Mouse (Mus musculus) MEL (cell line): ENCODE data around the gene Npffr2.

Experiments used
- CTCF ChIP-seq, 3 experiments: IDR thresholded peaks in 2 of 3; conservative IDR thresholded peaks in 1 of 3; 2 replicates each; pipeline ENCODE4 v1.5.1; 2011 to 2012; ENCODE audit warnings: low read length in 3 of 3, low read depth in 2 of 3, mild to moderate bottlenecking in 2 of 3, improper control_type of control experiment in 1 of 3, inconsistent platforms in 1 of 3, mixed read lengths in 1 of 3, moderate library complexity in 1 of 3; ENCODE audit not compliant: control insufficient read depth in 1 of 3, insufficient read depth in 1 of 3, poor library complexity in 1 of 3, severe bottlenecking in 1 of 3
- ELF1 ChIP-seq: IDR thresholded peaks from 2 replicates; pipeline ENCODE4 v1.6.1; 2014; ENCODE audit warnings: low read depth, mild to moderate bottlenecking, inconsistent platforms, low read length, improper control_type of control experiment, moderate library complexity
- EP300 ChIP-seq, 2 experiments: IDR thresholded peaks; 2 replicates each; pipeline ENCODE4 v1.6.1; 2011; ENCODE audit warnings: improper control_type of control experiment in 2 of 2, low read length in 2 of 2, low read depth in 1 of 2, mild to moderate bottlenecking in 1 of 2
- HCFC1 ChIP-seq: IDR thresholded peaks from 2 replicates; pipeline ENCODE4 v1.6.1; 2012; ENCODE audit warnings: low read depth, mild to moderate bottlenecking, inconsistent platforms, low read length, improper control_type of control experiment, moderate library complexity
- JUND ChIP-seq: IDR thresholded peaks from 2 replicates; pipeline ENCODE4 v1.6.1; 2011; ENCODE audit warnings: low read depth, mild to moderate bottlenecking, improper control_type of control experiment, low read length
- KAT2A ChIP-seq: conservative IDR thresholded peaks from 2 replicates; pipeline ENCODE4 v1.6.1; 2012; ENCODE audit warnings: low read depth, low read length, improper control_type of control experiment, inconsistent platforms
- MAFK ChIP-seq: IDR thresholded peaks from 2 replicates; pipeline ENCODE4 v1.6.1; 2011; ENCODE audit warnings: low read depth, mild to moderate bottlenecking, low read length, improper control_type of control experiment, borderline replicate concordance
- NRF1 ChIP-seq: IDR thresholded peaks from 2 replicates; pipeline ENCODE4 v1.6.1; 2014; ENCODE audit warnings: low read depth, mild to moderate bottlenecking, inconsistent platforms, low read length, improper control_type of control experiment, moderate library complexity; ENCODE audit not compliant: poor library complexity, insufficient read depth, severe bottlenecking
- POLR2A ChIP-seq, 2 experiments: IDR thresholded peaks; 2 replicates each; pipeline ENCODE4 v1.6.1; 2011 to 2012; ENCODE audit warnings: low read length in 2 of 2, mild to moderate bottlenecking in 2 of 2, control low read depth in 1 of 2, improper control_type of control experiment in 1 of 2, low read depth in 1 of 2, moderate library complexity in 1 of 2; ENCODE audit not compliant: control insufficient read depth in 1 of 2, insufficient read depth in 1 of 2, poor library complexity in 1 of 2
- POLR2AphosphoS5 ChIP-seq: IDR thresholded peaks from 2 replicates; pipeline ENCODE4 v1.6.1; 2012; ENCODE audit warnings: low read depth, borderline replicate concordance, mild to moderate bottlenecking, inconsistent platforms, low read length, moderate library complexity, mixed read lengths
- SIN3A ChIP-seq: IDR thresholded peaks from 2 replicates; pipeline ENCODE4 v1.6.1; 2012; ENCODE audit warnings: low read length, improper control_type of control experiment, inconsistent platforms
- SMC3 ChIP-seq: IDR thresholded peaks from 2 replicates; pipeline ENCODE4 v1.6.1; 2011; ENCODE audit warnings: low read depth, low read length, improper control_type of control experiment
- TBP ChIP-seq: IDR thresholded peaks from 2 replicates; pipeline ENCODE4 v1.8.0; 2011; ENCODE audit warnings: low read depth, low read length, improper control_type of control experiment
- USF1 ChIP-seq: IDR thresholded peaks from 2 replicates; pipeline ENCODE4 v1.6.1; 2014; ENCODE audit warnings: low read depth, mild to moderate bottlenecking, inconsistent platforms, low read length, improper control_type of control experiment, moderate library complexity

GRCm38 (mm10) chr5:89579181-89579580, 52.0 kb downstream of the Npffr2 start:
- TF ChIP-seq MAFK (no peak), TBP (no peak), POLR2A (IDR thresholded peaks at IDR 0.05; ENCODE audit: control insufficient read depth in 1 of 2, insufficient read depth in 1 of 2, low read depth in 1 of 2, low read length in 2 of 2, poor library complexity in 1 of 2) (no peak), JUND (no peak), CTCF (IDR thresholded peaks at IDR 0.05 in 2 of 3, conservative IDR thresholded peaks at IDR 0.05 in 1 of 3; ENCODE audit: control insufficient read depth in 1 of 3, insufficient read depth in 1 of 3, low read depth in 2 of 3, low read length in 3 of 3, poor library complexity in 1 of 3, severe bottlenecking in 1 of 3) (no peak), USF1 (no peak), ELF1 (no peak), POLR2AphosphoS5 (no peak), NRF1 (no peak), HCFC1 (no peak), SMC3 (no peak), SIN3A (no peak), KAT2A (no peak), EP300 (IDR thresholded peaks at IDR 0.05; ENCODE audit: low read depth in 1 of 2, low read length in 2 of 2) (no peak)
